10 mouse cellular contexts compared by ENCODE assay signal in the genomic region with DNA sequence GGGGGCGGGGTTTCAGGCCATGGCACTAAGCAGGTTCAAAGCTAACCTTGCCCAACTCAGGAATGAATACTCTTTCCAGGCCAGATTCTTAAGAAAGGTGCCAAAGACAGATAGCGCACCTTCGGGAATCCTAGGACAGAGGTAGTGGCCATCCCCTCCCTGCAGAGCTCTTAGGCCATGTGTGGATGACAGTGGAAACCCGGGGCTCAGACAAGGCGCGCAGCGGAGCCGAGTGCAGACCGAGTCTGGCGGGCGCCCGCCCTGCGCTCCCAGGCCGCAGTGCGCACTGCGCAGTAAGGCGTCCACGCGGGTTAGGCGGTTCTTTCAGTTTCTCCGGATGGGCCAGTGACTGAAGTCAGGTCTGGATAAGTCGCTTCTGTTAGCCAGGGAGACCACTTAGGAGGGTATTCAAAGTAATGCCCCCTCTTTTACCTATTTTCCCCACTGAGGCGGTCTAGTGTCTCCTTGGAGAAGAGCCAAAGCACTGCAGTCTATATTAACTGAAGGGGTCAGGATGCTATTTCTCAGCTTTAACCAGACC. TPM values are rescaled to one million over a fixed set of nuclear protein-coding genes. Genes with fewer than 3 reads are reported as not detected.
A peak's percentile ranks its signal among the peaks of the same experiment; 100 is the strongest.
DNase-seq lines count a peak whose midpoint lies in the region; ATAC-seq and TF ChIP-seq lines count a peak whose summit lies in the region.
"Had no signal": no experiment of that assay in that cellular context is flagged by ENCODE, and none has a peak within 500 bp of the region (broad histone marks: within the 10 kb centered on the region; RNA-seq: fewer than 3 reads in every experiment).

No protein-coding gene starts in this region.

- no peaks in the 10 kb centered on the region for H3K4me1 ChIP-seq in kidney, embryonic 14.5 days (ENCODE audit: control insufficient read depth, insufficient read depth, low read length)
- H3K4me1 ChIP-seq in kidney, adult 2 months (ENCODE audit: control insufficient read depth, insufficient read depth, low read length): no peaks in the 10 kb centered on the region
- H3K4me1 ChIP-seq in ES-E14 (ENCODE audit: control insufficient read depth in 2 of 2, insufficient read depth in 2 of 2, low read length in 2 of 2, poor library complexity in 1 of 2): peaks cover 2 to 4% of the 10 kb centered on the region in 2 experiments; a peak in 2 of 4 replicates
- peaks cover 4% of the 10 kb centered on the region; the same call in 1 of the 2 replicates for H3K4me1 ChIP-seq in hindbrain, embryonic 16.5 days (ENCODE audit: control insufficient read depth, insufficient read depth, low read depth, low read length)
- H3K4me1 ChIP-seq in neural tube, embryonic 14.5 days (ENCODE audit: control insufficient read depth, insufficient read depth, low read length): no peaks in the 10 kb centered on the region; the same call in 1 of the 2 replicates

- TF ChIP-seq CTCF in kidney, adult 2 months (conservative IDR thresholded peaks at IDR 0.05; ENCODE audit: insufficient read depth, insufficient read length, low read depth, low read length): no peak

- peak; percentile 45 for ATAC-seq in kidney, embryonic 14.5 days (ENCODE audit: low FRiP score, low TSS enrichment)
- ATAC-seq in hindbrain, embryonic 16.5 days: no peak; the same call in 1 of the 2 replicates
- peak; percentile 29; the same call in 1 of the 2 replicates for ATAC-seq in neural tube, embryonic 14.5 days (ENCODE audit: low read depth)
- no peak for ATAC-seq in monocyte, adult 5-6 weeks (replicated peaks; ENCODE audit: insufficient number of reproducible peaks, low FRiP score, low TSS enrichment, poor library complexity, severe bottlenecking)
- ATAC-seq: Patski had no signal

- peaks cover 13% of the 10 kb centered on the region for H3K27me3 ChIP-seq in kidney, embryonic 14.5 days (ENCODE audit: control insufficient read depth, insufficient read depth, low read length)
- H3K27me3 ChIP-seq in kidney, adult 2 months (replicated peaks; ENCODE audit: control insufficient read depth, insufficient read depth, low read length): no peaks in the 10 kb centered on the region; the same call in 1 of the 2 replicates
- no peaks in the 10 kb centered on the region for H3K27me3 ChIP-seq in hindbrain, embryonic 16.5 days (replicated peaks; ENCODE audit: control insufficient read depth, insufficient read depth, low read length)
- no peaks in the 10 kb centered on the region for H3K27me3 ChIP-seq in neural tube, embryonic 14.5 days (ENCODE audit: control insufficient read depth, insufficient read depth, low read length)

- peak overlapping the region; percentile 18; the same call in 1 of the 2 replicates for H3K4me3 ChIP-seq in kidney, embryonic 14.5 days (ENCODE audit: low read length)
- no peak overlapping the region for H3K4me3 ChIP-seq in kidney, adult 2 months (ENCODE audit: insufficient read depth, low read depth, low read length)
- peak overlapping the region; percentile 8 to 56 for H3K4me3 ChIP-seq in ES-E14 (ENCODE audit: insufficient read depth in 1 of 2, low read depth in 1 of 2, low read length in 2 of 2, poor library complexity in 1 of 2, severe bottlenecking in 1 of 2)
- H3K4me3 ChIP-seq in hindbrain, embryonic 16.5 days (ENCODE audit: low read length): peak overlapping the region; percentile 52
- H3K4me3 ChIP-seq in neural tube, embryonic 14.5 days (ENCODE audit: low read depth, low read length): peak overlapping the region; percentile 9; the same call in 1 of the 2 replicates

- DNase-seq in kidney, adult 2 months: no peak
- peak; percentile 26 for DNase-seq in ES-E14 (ENCODE audit: low read depth, low spot score)
- DNase-seq in cerebellum, postnatal 14 days: peak; percentile 51 to 53
- DNase-seq in left cerebral cortex, adult 8-10 months (ENCODE audit: low spot score in 2 of 2): no peak

- 32% methylated on average over 23 of the region's 23 CpGs for WGBS in kidney, embryonic 14.5 days
- 26% methylated on average over 23 of the region's 23 CpGs for WGBS in kidney, adult 2 months
- 19% methylated on average over 23 of the region's 23 CpGs for WGBS in hindbrain, embryonic 16.5 days
- WGBS in neural tube, embryonic 14.5 days: 26% methylated on average over 23 of the region's 23 CpGs

- TF ChIP-seq POLR2A in kidney, adult 2 months (IDR thresholded peaks at IDR 0.05; ENCODE audit: low read depth, low read length): no peak

- H3K27ac ChIP-seq in kidney, embryonic 14.5 days (ENCODE audit: low read depth, low read length): no peak overlapping the region
- no peak overlapping the region for H3K27ac ChIP-seq in kidney, adult 2 months (ENCODE audit: insufficient read depth, low read depth, low read length)
- H3K27ac ChIP-seq in ES-E14 (ENCODE audit: insufficient read depth, low read depth, low read length, poor library complexity, severe bottlenecking): no peak overlapping the region
- no peak overlapping the region for H3K27ac ChIP-seq in hindbrain, embryonic 16.5 days (ENCODE audit: low read depth, low read length)
- no peak overlapping the region for H3K27ac ChIP-seq in neural tube, embryonic 14.5 days (ENCODE audit: low read depth, low read length)

- no peaks in the 10 kb centered on the region for H3K9me3 ChIP-seq in kidney, embryonic 14.5 days (ENCODE audit: control insufficient read depth, low read length)
- no peaks in the 10 kb centered on the region for H3K9me3 ChIP-seq in ES-E14 (ENCODE audit: control insufficient read depth, insufficient read depth, low read depth, low read length)
- no peaks in the 10 kb centered on the region for H3K9me3 ChIP-seq in hindbrain, embryonic 16.5 days (ENCODE audit: control insufficient read depth, low read length)
- no peaks in the 10 kb centered on the region for H3K9me3 ChIP-seq in neural tube, embryonic 14.5 days (ENCODE audit: control insufficient read depth, low read length)

- in situ Hi-C loops in ES-E14 (cut with MboI; ENCODE audit: low sequenced_read_pairs in 2 of 2, unreplicated experiment in 2 of 2): no loop called here

- H3K4me2 ChIP-seq in kidney, embryonic 14.5 days (replicated peaks; ENCODE audit: low read depth, low read length): peak overlapping the region; percentile 69
- H3K4me2 ChIP-seq in hindbrain, embryonic 16.5 days (ENCODE audit: low read length): peak overlapping the region; percentile 83
- H3K4me2 ChIP-seq in neural tube, embryonic 14.5 days (ENCODE audit: low read depth, low read length): peak overlapping the region; percentile 66

- H3K36me3 ChIP-seq in kidney, embryonic 14.5 days (ENCODE audit: control insufficient read depth, insufficient read depth, low read length): no peaks in the 10 kb centered on the region
- H3K36me3 ChIP-seq in kidney, adult 2 months (ENCODE audit: control insufficient read depth, insufficient read depth, low read length): no peaks in the 10 kb centered on the region
- H3K36me3 ChIP-seq in ES-E14 (ENCODE audit: control insufficient read depth, insufficient read depth, low read length, poor library complexity, severe bottlenecking): no peaks in the 10 kb centered on the region
- no peaks in the 10 kb centered on the region for H3K36me3 ChIP-seq in hindbrain, embryonic 16.5 days (ENCODE audit: control insufficient read depth, insufficient read depth, low read length)
- no peaks in the 10 kb centered on the region for H3K36me3 ChIP-seq in neural tube, embryonic 14.5 days (ENCODE audit: control insufficient read depth, insufficient read depth, low read length)

- no peak overlapping the region for H3K9ac ChIP-seq in kidney, embryonic 14.5 days (ENCODE audit: low read depth, low read length)
- H3K9ac ChIP-seq in ES-E14 (ENCODE audit: insufficient read depth, low read depth, low read length, poor library complexity, severe bottlenecking): peak overlapping the region; percentile 74
- H3K9ac ChIP-seq in hindbrain, embryonic 16.5 days (ENCODE audit: low read depth, low read length): peak overlapping the region; percentile 41; the same call in 1 of the 2 replicates
- H3K9ac ChIP-seq in neural tube, embryonic 14.5 days (replicated peaks; ENCODE audit: low read depth, low read length): no peak overlapping the region; the same call in 1 of the 2 replicates

TF ChIP-seq in ES-E14, 5 proteins besides CTCF, POLR2A, EP300 and RAD21:
- TF ChIP-seq HCFC1 (IDR thresholded peaks at IDR 0.05; ENCODE audit: borderline replicate concordance, insufficient read depth, low read length) (no peak), ZC3H11A (IDR thresholded peaks at IDR 0.05; ENCODE audit: borderline replicate concordance, low read depth, low read length) (no peak), MAFK (IDR thresholded peaks at IDR 0.05; ENCODE audit: insufficient read depth, low read depth, low read length) (no peak)

RNA-seq across cellular contexts. Expression of a gene that starts 1.6 kb away (rescaled TPM):
- polyA plus RNA-seq in kidney, embryonic 14.5 days (2014; fragmentation: Nextera tagmentation; extraction: Ambion mirVana): 1.9 and 2.8 TPM in 2 replicates
- polyA plus RNA-seq in kidney, adult 2 months (2012; rRNA removed): 0.08 TPM in 2 replicates
- not detected in 2 replicates for total RNA-seq in ES-E14 (2012; rRNA removed)
- polyA plus RNA-seq in hindbrain, embryonic 16.5 days (2015; fragmentation: Nextera tagmentation; extraction: Ambion mirVana): 168 and 170 TPM in 2 replicates
- polyA plus RNA-seq in neural tube, embryonic 14.5 days (2014; fragmentation: Nextera tagmentation; extraction: Ambion mirVana): 109 and 197 TPM in 2 replicates
- 0.39 TPM in 1 of 3 replicates, not detected in the others for total RNA-seq in monocyte, adult 5-6 weeks (2017)
- total RNA-seq in left cerebral cortex, adult 8-10 months (2022): 100 to 1,000 TPM; 592 to 668 (median 627) TPM
- polyA plus RNA-seq: Patski had no signal

RNA-seq across cellular contexts. Expression of a gene that starts 17.9 kb away (rescaled TPM):
- polyA plus RNA-seq in kidney, embryonic 14.5 days (2014; fragmentation: Nextera tagmentation; extraction: Ambion mirVana): 0.06 and 0.22 TPM in 2 replicates
- not detected in 2 replicates for polyA plus RNA-seq in kidney, adult 2 months (2012; rRNA removed)
- total RNA-seq in ES-E14 (2012; rRNA removed): 0.18 and 0.21 TPM in 2 replicates
- 0.41 and 0.60 TPM in 2 replicates for polyA plus RNA-seq in hindbrain, embryonic 16.5 days (2015; fragmentation: Nextera tagmentation; extraction: Ambion mirVana)
- polyA plus RNA-seq in neural tube, embryonic 14.5 days (2014; fragmentation: Nextera tagmentation; extraction: Ambion mirVana): 0.48 and 0.67 TPM in 2 replicates
- not detected in 3 replicates for total RNA-seq in monocyte, adult 5-6 weeks (2017)
- 1 to 10 TPM; 2.6 to 3.2 (median 2.8) TPM for total RNA-seq in left cerebral cortex, adult 8-10 months (2022)
- total RNA-seq: heart, postnatal 10 days had no signal
- polyA plus RNA-seq: Patski had no signal

Comparison
In these comparisons a context has a peak if more than half of its experiments do, and no peak if none do; other contexts are left out.
1. ATAC-seq: peak in kidney, embryonic 14.5 days (single experiment) and neural tube, embryonic 14.5 days (single experiment); none in hindbrain, embryonic 16.5 days (single experiment) and monocyte, adult 5-6 weeks (single experiment).
2. H3K9ac ChIP-seq: peak in ES-E14 (single experiment) and hindbrain, embryonic 16.5 days (single experiment); none in kidney, embryonic 14.5 days (single experiment) and neural tube, embryonic 14.5 days (single experiment).
3. DNase-seq: peak in ES-E14 (single experiment) and cerebellum, postnatal 14 days (2 of 2); none in kidney, adult 2 months (single experiment) and left cerebral cortex, adult 8-10 months (0 of 2).
4. RNA of a gene that starts 1.6 kb away (polyA plus RNA-seq): 109 to 197 TPM in neural tube, embryonic 14.5 days and 168 to 170 TPM in hindbrain, embryonic 16.5 days; 1.9 to 2.8 TPM in kidney, embryonic 14.5 days and 0.08 TPM in kidney, adult 2 months; every median in the first group is over 10 times any median in the second.
5. Peak in every context shown above with its lines, with median percentiles within 50 percentile points of each other: H3K4me2 ChIP-seq.